Mouse (Mus musculus) C2C12 (cell line): ENCODE data around the gene Olfr319.

ENCODE experiments used
- CTCF ChIP-seq: IDR thresholded peaks from one replicate; pipeline ENCODE4 v1.5.1; 2011; ENCODE audit not compliant: control insufficient read depth, insufficient read depth, insufficient read length
- FOSL1 ChIP-seq: IDR thresholded peaks from one replicate; pipeline ENCODE4 v1.8.0; 2011; ENCODE audit warnings: mild to moderate bottlenecking, low read length; ENCODE audit not compliant: poor library complexity, insufficient read depth, severe bottlenecking
- MAX ChIP-seq: IDR thresholded peaks from one replicate; pipeline ENCODE4 v1.6.1; 2011; ENCODE audit warnings: mild to moderate bottlenecking, control low read depth
- MYOD1 ChIP-seq: IDR thresholded peaks from one replicate; pipeline ENCODE4 v1.6.1; 2011; ENCODE audit warnings: low read depth; ENCODE audit not compliant: control insufficient read depth, insufficient read length
- MYOG ChIP-seq: IDR thresholded peaks from one replicate; pipeline ENCODE4 v1.6.1; 2011; ENCODE audit not compliant: control insufficient read depth, insufficient read length; ENCODE audit errors: extremely low read depth
- USF1 ChIP-seq: IDR thresholded peaks from one replicate; pipeline ENCODE4 v1.6.1; 2011; ENCODE audit warnings: low read depth, mild to moderate bottlenecking, control low read depth, moderate library complexity

DNA sequence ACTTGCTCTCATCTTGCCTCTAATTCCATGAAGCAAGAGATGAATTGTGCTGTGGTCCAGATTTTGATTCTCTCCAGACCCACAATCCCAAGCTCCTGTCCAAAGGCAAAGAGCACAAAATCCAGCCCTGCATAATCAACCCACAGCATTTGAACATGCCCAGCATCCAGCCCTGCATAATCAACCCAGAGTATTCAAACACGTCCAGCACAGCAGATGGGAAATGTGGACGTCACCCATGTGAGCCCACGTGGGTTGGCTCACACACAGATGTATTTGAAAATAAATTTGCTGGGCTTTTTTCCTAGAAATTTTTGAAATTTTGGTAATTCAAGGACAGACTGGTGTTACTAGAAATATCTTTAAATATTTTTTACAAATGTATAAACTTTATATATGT lies 34.4 kb downstream of the Olfr319 start:
- no peak for TF ChIP-seq CTCF
- no peak for TF ChIP-seq MAX
- TF ChIP-seq MYOD1, result no peak
- no peak for TF ChIP-seq USF1
- TF ChIP-seq MYOG, result no peak
- TF ChIP-seq FOSL1, result no peak
